Mouse (Mus musculus): ENCODE data around the gene Specc1l. TPM values are rescaled to one million over a fixed set of nuclear protein-coding genes. Genes with fewer than 3 reads are reported as not detected.
A peak's percentile ranks its signal among the peaks of the same experiment; 100 is the strongest.

Gene Specc1l
- total RNA-seq, 1 experiment from 2014 or later: 34.2 TPM

DNA sequence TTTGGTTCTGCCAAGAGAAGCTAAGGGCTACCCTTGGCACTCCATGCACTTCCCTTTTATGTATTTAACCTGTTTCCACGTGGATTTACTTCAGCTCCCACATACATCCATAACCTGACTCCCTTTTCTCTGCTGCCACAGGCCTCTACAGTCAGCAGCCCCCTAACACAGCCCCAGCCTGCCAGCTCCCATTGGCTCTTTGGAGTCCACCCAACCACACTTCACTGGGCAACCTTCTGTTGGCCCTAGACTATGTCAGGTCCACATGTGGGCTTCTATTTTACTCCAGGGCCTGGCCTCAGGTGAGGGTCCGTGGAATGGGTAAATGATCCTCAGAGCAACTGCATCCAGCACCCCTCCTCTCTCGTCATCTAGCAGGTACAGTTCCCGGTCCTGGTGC, 90.7 kb downstream of the Specc1l start:
- ATAC-seq (replicated peaks; ENCODE audit: insufficient number of reproducible peaks, low FRiP score, low TSS enrichment, poor library complexity, severe bottlenecking): no peak

DNA sequence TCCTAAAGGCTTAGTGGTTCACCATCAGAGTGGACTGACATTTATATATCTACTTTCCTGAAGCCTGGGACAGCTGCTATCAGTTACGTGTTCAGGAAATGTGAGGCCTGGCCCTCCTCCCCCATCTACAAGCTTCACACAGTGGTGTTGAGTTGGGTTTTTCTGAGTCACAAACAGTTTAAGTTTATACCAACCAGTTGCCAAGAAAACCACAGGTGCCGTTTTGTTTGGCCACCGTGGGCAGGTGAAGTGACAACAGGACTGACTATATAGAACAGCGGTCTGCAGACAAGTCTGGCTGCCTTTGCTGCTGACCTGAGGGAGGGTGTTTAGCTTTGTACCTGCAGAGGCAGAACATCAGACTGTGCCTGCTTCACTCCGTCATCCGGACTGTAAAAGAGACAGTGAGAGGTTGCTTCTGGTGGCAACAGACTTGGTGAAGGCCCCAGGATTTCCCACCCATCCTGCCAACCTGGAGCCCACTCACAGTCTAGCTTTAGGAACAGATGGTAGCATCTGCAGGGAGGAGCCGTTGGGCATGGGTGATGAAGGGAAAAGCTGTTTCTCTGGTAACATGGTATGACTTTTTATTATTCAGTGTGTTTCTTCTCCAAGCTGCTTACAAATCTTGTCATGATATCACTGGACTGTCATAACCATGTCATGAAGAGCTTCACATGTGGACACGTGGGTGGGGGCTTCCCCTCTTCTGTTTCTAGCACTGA, 91.6 kb downstream of the Specc1l start:
- no peak for ATAC-seq (replicated peaks; ENCODE audit: insufficient number of reproducible peaks, low FRiP score, low TSS enrichment, poor library complexity, severe bottlenecking)

DNA sequence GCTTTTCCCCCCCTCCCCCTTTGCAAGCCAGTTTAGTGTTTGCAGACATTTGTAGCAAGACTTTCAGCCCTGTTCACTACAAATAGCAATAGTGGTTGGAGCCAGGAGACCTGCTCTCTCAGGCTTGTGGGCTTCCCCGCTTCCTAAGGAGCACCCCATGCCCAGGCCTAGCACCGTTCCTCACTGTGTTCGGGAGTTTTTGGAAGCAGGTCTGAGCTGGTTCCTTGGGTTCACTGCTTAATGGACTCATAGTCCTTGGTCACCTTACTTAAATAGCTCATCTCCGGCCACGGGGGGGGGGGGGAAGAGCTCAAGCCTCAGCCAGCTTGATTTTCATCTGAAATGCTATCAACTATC, 92.2 kb downstream of the Specc1l start:
- ATAC-seq (replicated peaks; ENCODE audit: insufficient number of reproducible peaks, low FRiP score, low TSS enrichment, poor library complexity, severe bottlenecking): no peak

DNA sequence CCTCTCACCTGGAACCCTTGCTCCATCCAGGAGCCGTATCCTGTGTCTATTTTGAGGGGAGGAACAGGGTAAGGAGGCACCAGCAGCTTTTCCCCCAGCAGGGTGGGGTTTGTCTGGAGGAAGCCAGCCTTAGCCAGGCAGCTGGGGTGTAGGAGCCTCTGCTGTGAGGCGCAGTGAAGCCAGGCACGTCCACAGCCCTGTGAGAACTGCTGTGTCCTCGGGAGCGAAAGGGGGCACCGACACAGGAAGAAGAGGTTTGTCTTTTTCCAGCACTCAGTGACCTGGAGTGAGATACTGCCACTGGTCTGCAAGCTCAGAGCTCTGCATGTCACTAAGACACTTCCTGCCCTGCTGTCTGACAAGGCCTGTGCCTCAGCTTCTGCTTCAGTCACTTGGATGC, 92.5 kb downstream of the Specc1l start:
- no peak for ATAC-seq (replicated peaks; ENCODE audit: insufficient number of reproducible peaks, low FRiP score, low TSS enrichment, poor library complexity, severe bottlenecking)

DNA sequence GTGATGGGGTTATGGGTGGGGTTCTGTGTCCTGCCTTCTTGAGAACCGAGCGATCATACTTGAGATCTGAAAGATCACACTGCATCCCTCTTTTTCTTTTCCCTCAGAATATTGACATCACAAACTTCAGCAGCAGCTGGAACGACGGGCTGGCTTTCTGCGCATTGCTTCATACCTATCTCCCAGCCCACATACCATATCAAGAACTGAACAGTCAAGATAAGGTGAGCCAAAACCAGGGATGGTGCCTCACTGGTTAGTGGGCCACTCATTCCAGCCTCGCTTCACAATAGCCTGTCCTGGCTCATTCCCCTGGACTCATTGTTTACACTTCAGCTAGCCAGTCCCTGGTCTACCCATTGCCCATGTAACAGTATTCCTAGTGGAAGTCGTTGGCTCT, 95.3 kb downstream of the Specc1l start:
- ATAC-seq (replicated peaks; ENCODE audit: insufficient number of reproducible peaks, low FRiP score, low TSS enrichment, poor library complexity, severe bottlenecking): no peak

DNA sequence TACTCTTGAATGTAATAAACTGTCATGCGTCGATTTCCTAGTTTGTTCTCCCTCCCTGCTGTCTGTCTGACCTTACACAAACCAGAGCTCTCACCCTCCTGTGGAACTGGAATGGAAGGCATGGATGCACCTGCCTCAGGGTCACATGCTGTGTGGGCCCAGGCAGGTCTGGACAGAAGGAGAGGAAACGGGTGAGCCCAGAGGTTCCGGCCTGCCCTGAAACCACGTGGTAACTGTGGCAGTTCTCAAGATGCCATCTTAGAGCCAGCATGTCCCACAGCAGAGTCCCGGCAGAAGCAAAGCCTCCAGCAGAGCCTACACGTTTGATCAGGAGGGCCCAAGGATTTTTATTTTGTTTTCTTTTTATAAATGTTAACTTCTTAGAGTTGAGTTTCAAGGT, 100.5 kb downstream of the Specc1l start:
- ATAC-seq (replicated peaks; ENCODE audit: insufficient number of reproducible peaks, low FRiP score, low TSS enrichment, poor library complexity, severe bottlenecking): no peak

DNA sequence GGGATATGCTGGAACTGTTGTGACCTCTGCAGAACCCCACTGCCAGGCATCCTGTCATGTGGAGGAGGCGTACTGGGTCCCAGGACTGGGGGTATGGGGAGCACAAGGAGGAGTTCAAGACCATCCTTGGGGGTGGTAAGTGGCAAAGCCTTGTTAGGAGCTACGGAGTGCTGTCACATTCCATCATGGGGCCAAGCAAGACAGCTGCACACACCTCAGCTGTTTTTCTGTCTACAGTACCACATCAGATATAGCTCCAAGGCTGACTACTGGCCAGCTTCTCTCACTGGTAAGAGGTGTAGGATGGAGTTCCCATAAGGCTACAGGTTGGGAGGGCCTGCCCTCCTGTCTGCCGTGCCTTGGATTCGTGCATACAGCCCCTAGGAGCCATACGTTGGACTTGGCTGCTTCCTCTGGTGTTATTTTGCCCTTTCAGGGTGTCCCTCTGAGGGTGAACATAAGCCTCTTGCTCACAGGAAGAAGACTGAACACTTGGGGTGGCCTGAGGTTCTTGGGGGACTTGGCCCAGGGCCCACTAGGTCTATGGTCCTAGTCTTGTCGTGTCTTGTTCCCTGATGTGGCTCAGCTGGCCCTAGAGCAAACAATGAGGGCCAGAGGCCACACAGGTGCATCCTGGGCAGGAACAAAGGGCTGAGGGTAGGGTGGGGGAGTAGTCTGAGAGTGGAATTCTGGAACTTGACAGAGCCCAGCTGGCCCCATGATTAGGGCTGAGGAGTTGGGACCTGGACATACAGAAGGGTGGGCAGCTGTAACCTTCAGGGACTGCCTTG, 102.5 kb downstream of the Specc1l start:
- no peak for ATAC-seq (replicated peaks; ENCODE audit: insufficient number of reproducible peaks, low FRiP score, low TSS enrichment, poor library complexity, severe bottlenecking)

DNA sequence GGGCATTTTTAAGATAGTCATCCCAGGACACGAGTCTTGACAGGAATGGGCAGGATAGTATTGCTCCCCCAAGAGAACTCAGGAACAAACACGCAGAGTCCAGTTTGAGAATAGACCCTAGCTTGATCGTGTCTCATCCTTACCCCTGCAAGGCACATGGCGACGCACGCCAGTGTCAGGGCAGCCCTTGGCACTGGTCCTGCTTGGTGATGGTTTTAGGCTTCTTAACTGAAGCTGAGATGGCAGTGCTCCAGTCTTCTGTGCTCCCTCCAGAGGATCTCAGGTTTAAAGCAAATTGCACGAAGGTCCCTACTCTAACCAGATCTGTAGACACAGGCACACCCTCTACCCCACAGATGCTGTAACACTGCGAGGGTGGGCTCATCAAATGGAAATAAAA, 103.9 kb downstream of the Specc1l start:
- ATAC-seq (replicated peaks; ENCODE audit: insufficient number of reproducible peaks, low FRiP score, low TSS enrichment, poor library complexity, severe bottlenecking): no peak

DNA sequence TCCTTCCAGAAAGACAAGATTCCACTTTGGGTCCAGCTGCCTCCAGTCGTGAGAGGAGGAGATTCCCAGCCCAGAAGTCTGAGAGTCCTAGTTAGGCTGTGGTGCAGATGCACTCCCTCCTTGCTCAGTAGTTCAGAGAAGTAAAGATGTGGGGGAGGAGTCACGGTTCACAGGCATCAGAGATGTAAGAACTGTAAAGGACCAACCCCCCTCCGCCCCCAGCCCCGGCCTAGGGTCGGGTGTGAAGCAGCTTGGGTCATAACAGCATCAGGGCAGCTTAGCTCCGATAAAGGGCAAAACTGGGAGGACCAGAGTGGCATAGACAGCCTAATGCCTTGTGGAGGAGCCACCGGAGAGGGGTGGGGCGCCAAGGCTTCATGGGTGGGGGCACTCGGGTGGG, 104.6 kb downstream of the Specc1l start:
- ATAC-seq (replicated peaks; ENCODE audit: insufficient number of reproducible peaks, low FRiP score, low TSS enrichment, poor library complexity, severe bottlenecking): 0 out of 2 replicates have a peak, but pooled peaks have one; percentile 3

DNA sequence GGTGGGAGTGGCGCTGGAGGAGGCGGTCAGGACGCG, 104.8 kb downstream of the Specc1l start, which contains the start of gene Adora2a:
Adora2a (plus strand) TSS at position 6 of the 36 bp plus-strand sequence.
- no peak for ATAC-seq (replicated peaks; ENCODE audit: insufficient number of reproducible peaks, low FRiP score, low TSS enrichment, poor library complexity, severe bottlenecking)

DNA sequence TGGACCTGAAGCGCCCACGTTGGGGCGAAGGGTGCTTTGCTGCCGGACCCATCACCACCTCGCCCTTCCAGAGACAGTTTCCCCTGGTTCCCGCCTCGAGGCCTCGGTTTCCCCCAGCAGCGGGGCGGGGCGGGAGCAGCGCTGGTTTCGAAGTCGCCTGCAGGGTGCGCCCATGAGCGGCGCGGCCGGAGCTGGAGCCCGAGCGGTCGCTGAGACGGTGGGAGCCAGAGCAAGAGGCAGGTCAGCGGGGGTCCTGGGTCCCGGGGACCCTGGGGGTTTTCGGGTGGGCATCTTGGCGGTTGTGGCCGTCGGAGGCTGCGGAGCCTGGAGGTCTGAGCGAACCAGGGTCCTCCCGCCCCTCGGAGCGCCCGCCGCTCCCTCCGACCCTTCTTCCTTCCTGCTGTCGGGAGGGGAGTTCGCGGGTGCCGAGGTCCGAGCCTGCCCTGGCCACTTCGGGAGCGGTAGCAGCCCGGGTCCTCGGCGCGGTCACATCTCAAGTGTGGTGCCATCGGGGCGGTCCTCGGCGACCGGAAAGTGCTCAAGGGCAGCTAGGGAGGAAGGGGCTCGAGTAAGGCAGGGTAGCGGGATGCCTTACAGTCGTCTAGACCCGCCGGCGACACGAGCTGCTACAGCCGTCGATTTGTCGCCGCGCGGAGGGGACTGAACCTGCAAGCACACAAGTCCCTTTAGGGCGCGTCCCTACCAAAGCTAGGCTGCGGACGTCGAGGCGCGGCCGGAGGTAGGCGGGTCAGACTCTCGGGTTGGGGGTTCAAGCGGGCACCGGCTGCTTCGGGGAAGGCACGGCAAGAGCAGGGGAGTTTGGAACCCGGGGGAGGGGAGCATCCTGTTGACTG, 105.3 kb downstream of the Specc1l start:
- 0 out of 2 replicates have a peak, but pooled peaks have one; percentile 14 for ATAC-seq (replicated peaks; ENCODE audit: insufficient number of reproducible peaks, low FRiP score, low TSS enrichment, poor library complexity, severe bottlenecking)

DNA sequence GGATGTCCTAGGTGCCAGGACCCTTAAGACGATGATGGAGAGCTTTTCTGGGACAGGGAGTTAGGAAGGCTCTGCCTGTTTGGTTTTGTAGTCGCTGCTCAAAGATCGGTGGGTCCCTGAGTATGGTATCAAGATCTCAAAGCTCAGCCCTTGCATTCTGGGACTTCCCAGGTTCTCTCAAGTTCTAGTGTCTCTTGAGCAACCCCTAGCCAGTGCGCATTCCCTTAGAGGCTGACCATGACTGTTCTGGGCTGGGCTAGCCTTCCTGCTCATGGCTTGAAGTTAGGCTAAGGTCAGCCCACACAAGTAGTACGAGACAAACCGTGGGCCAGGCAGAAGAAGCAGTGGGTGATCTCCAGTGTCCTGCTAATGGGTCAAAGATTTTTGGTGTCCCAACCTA, 106.3 kb downstream of the Specc1l start:
- no peak for ATAC-seq (replicated peaks; ENCODE audit: insufficient number of reproducible peaks, low FRiP score, low TSS enrichment, poor library complexity, severe bottlenecking)

DNA sequence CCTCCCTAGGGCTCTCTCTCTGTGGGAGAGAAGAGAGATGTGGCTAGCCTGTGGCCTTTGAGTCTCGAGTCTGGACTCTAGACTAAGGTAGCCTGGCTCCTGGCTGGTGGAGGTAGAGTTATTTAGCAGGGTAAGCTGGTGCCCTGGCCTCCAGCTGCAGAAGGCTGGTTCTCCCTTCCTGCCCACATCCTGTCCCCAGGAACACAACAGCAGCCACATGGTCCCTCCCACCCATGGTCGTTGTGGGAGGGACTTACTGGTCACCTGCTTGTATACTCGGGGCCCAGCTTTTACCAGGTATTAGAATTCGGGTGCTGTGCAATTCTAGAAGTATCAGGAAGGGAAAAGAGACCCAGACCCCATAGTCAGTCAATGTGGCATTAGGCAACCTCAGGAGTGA, 108.4 kb downstream of the Specc1l start:
- ATAC-seq (replicated peaks; ENCODE audit: insufficient number of reproducible peaks, low FRiP score, low TSS enrichment, poor library complexity, severe bottlenecking): 0 out of 2 replicates have a peak, but pooled peaks have one; percentile 12

DNA sequence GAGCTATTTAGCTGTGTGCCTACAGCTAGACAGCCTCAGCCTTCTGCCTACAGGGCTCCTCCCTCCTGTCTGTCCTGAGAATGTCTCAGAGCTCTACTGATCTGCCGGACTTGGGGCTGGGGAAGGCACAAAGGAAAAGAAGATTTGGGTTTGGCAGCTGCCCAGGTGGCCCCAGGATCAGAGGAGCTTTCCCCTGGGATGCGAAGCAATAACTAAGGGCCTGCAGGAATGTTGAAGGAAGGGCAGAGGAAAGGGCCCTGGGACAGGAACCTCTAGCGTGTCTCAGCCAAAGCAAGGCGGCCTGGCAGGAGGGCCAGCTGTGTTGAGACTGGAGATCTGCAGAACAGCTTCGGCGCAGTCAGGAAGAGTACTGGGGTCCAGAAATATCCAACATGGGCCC, 111.1 kb downstream of the Specc1l start:
- no peak for ATAC-seq (replicated peaks; ENCODE audit: insufficient number of reproducible peaks, low FRiP score, low TSS enrichment, poor library complexity, severe bottlenecking)

DNA sequence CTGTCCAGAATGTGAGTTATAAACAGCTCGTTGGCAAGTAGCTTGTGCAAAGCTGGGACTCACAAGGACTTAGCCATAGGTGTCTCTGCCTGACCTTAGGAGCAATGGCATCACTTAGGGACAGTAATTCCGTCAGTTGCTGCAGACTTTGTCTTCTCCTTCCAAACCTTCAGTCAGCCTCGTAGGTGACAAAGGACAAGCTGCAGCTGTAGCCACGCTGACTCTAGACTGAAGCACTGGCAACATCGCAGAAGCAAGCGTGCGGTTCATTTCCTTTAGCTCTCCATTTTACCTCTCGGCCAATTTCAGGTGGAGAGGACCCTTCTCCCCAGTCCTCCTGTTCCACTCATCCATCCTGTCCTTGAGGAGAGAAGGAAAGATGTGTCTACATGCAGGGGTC, 112.1 kb downstream of the Specc1l start:
- no peak for ATAC-seq (replicated peaks; ENCODE audit: insufficient number of reproducible peaks, low FRiP score, low TSS enrichment, poor library complexity, severe bottlenecking)

DNA sequence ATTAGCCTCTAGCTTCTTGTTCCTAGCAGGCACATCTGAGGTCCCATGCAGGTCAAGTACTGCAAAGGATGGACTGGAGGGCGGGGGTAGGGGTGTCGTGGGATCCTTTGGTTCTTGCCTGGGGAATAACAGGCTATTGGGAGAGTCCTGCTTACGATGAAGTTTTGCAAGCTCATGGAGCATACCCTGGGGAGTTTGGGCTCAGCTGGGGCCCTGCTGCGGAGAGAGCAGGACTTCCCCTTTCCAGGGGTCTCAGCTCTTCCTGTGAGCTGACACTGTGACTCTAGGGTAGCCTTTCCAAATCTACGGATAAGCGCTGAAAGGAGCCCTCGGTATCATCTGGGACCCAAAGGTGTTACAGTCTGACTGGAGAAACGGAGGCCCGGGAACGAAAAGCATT, 112.5 kb downstream of the Specc1l start:
- no peak for ATAC-seq (replicated peaks; ENCODE audit: insufficient number of reproducible peaks, low FRiP score, low TSS enrichment, poor library complexity, severe bottlenecking)

DNA sequence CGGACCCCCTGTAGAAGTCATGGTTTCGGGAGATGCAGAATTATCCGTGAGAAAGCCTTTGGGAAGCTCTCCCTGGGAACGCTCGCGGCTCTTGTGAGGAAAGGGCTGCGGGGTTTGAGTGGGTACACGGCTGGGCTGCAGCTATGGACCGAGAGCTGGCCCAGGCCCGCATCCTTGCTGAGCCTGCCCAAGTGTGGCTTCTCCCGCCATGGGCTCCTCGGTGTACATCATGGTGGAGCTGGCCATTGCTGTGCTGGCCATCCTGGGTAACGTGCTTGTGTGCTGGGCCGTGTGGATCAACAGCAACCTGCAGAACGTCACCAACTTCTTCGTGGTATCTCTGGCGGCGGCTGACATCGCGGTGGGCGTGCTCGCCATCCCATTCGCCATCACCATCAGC, 113.9 kb downstream of the Specc1l start:
- no peak for ATAC-seq (replicated peaks; ENCODE audit: insufficient number of reproducible peaks, low FRiP score, low TSS enrichment, poor library complexity, severe bottlenecking)

DNA sequence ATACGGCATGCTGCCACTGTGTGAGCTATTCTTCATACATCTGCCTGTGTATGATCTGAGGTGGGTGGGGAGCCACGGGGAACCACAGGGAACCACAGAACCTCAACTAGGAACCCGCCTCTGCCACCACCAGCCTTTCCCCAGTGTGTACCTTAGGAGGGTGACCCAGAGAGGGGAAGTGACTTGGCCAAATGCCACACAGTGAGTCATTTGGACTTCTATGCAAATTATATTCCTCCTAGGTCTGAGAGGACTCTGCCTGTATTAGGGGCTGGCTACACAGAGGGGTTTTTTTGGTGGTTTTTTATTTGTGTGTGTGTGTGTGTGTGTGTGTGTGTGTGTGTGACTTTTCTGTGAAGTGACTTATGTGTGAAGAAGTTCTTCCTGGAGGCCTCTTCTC, 114.7 kb downstream of the Specc1l start:
- peak; percentile 88 for ATAC-seq (replicated peaks; ENCODE audit: insufficient number of reproducible peaks, low FRiP score, low TSS enrichment, poor library complexity, severe bottlenecking)

DNA sequence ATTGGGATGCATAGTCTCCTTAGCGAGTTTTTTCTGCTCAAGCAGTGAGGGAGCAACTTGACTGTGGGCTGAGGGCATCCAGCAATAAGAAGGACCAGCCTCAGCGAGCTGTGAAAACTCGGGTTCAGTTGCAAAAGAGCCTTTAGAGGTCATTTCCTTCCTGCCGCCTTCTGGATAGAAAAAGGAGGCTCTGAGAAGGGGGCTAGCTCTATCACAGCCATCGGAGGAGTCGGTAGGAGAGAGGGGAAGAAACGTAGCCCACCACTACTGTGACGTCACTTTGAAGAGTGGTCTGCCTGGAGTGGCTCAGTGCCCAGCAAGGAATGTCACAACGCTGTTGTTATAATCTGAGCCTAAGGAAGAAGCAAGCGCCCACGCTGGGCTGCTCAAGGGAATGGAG, 115.2 kb downstream of the Specc1l start:
- ATAC-seq (replicated peaks; ENCODE audit: insufficient number of reproducible peaks, low FRiP score, low TSS enrichment, poor library complexity, severe bottlenecking): no peak

DNA sequence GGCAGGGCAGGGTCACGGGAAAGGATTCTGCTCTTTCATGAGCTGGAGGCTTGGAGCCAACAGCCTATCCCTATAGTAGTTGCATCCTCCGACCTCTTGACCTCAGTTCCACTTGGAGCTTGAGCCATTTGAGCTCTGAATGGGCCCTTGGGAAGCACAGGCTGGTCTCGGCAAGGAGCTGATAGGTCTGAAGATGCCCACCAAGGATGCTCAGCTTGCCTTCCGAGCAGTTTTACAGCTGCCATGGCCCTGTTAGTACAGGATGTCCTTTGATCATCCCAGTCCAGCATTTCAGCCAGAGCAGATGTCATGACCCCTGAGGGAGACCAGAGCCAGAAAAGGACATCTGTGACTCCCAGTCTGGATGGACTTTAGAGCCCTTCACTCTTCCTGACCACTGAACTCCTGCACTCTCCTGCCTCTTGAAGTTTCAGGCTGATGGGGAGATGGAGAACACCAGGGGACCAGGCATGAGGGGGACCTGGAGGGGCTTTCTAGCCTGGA, 116.4 kb downstream of the Specc1l start:
- no peak for ATAC-seq (replicated peaks; ENCODE audit: insufficient number of reproducible peaks, low FRiP score, low TSS enrichment, poor library complexity, severe bottlenecking)
